Mouse (Mus musculus) left cerebral cortex, postnatal 4 days (tissue): Measurements from ENCODE around the gene Gm37240. TPM values are rescaled to one million over a fixed set of nuclear protein-coding genes. Genes with fewer than 3 reads are reported as not detected.

Source experiments
- DNase-seq: peaks from one replicate; pipeline ENCODE4 v3.0.0-alpha.2; 2022
- intact Hi-C: fragments of 180-260 bp; cut with DNase I; formaldehyde crosslinking; loops from one replicate; pipeline ENCODE4 v1.15.1; 2025
- total RNA-seq, 2 experiments: library from RNA; stranded (reverse); gene quantifications; 2 replicates each; pipeline ENCODE4 v1.2.3; 2021

Gene Gm37240
- total RNA-seq, 2 experiments from 2014 or later: 3.3 to 3.6 TPM

DNA sequence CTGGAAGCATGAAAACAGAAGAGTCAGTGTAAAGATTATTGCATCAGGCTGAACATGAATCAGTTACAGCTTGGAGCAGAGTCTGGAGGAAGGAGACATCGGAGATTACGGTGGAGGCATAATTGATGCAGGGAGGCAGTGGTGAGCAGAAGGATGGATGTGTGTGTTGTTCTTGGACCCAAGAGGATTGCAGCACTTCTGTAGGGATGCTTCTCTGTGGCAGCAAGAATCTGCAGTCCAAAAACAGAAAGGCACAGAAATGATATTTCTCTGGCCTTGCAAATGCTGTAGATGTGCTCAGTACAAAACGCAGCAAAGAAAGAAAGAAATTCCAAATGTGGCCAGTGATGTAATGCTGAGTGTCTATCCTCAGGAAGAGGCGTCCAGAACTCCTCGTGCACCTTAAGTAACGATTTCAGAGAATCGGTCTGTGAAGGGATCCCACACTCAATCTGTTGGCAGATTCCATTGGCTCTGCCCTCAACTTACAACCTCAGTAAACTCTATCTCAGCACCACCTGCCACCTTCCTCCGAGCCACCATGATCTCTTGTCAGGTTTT, 356.6 kb downstream of the Gm37240 start:
- intact Hi-C loops: no loop called here
- no peak for DNase-seq

GRCm38 (mm10) chr3:85521311-85521907, 365.9 kb downstream of the Gm37240 start:
- intact Hi-C loops: no loop called here
- DNase-seq: no peak

GRCm38 (mm10) chr3:85518668-85519067, 368.6 kb downstream of the Gm37240 start:
- DNase-seq: no peak
- intact Hi-C loops: no loop called here

GRCm38 (mm10) chr3:85518072-85518471, 369.2 kb downstream of the Gm37240 start:
- no peak for DNase-seq
- intact Hi-C loops: no loop called here

DNA sequence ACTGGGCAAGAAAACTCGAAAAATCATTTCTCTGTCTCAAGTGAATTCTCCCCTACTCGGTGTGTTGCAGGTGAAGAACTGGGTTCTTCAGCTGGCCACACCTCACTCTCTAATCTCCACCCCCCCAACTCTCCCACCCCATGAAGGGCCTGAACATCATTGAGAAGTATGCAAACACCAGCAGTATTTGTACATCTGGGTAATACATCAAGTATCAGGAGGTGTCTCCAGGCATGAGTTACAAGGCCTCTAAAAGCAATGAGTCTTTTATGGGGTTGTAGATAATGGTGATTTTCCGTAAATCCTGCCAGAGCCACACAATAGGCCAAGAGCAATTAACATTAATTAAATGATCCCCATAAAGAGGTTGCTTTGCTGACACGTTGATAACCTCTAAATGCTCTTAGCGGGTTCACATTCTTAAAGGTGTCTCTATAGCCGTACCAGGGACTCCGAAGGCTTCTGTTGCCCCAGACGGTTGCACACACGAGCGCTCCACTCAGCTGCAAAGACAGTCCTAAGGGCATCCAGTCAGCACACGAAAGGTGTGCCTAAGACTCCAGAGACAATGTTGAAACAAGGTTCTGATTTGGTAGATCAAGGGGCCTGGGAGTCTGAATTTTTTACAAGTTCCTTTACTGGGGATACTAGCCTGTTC, 370.4 kb downstream of the Gm37240 start:
- intact Hi-C loops: no loop called here
- no peak for DNase-seq

DNA sequence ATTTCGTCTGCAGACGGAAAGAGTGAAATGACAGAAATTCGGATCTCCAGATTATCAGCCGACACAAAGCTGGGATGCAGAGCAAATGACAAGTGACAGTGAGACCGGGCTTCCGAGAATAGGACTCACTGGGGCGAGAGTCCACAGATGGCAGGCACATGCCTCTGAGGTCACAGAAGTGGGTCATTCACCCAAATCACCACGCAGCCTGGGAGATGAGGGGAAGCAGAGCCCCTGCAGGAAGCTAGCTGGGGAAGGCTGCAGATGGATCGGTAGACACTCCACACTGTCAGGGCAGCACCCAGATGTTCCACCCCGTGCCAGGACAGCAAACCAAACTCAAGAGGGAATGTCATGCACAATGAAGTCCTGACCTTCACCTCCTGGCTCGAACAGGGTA, 372.6 kb downstream of the Gm37240 start:
- intact Hi-C loops: no loop called here
- DNase-seq: no peak

GRCm38 (mm10) chr3:85508717-85509279, 378.5 kb downstream of the Gm37240 start:
- no peak for DNase-seq
- intact Hi-C loops: no loop called here

DNA sequence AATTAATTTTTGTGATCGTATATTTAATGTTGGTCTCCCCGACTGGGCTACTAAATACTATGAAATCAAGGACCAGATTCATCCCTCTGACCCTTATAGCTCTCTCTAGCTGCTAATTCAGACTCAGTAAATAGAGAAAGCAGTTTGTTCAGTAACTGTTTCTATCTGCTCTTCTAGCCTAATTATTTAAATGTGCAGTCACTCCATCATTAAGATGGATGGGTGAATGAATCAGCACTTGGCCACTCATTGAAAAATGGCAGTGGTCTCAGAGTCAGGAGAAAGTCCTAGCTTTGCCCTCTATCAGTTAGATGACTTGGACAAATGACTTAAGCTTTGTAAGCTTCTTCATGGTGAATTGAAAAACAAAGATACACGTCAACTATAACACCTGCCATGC, 387.2 kb downstream of the Gm37240 start:
- intact Hi-C loops: no loop called here
- DNase-seq: no peak

- intact Hi-C loops: no loop called here
Observed at GRCm38 (mm10) chr3:85496146-85496545, 391.2 kb downstream of the Gm37240 start.

DNA sequence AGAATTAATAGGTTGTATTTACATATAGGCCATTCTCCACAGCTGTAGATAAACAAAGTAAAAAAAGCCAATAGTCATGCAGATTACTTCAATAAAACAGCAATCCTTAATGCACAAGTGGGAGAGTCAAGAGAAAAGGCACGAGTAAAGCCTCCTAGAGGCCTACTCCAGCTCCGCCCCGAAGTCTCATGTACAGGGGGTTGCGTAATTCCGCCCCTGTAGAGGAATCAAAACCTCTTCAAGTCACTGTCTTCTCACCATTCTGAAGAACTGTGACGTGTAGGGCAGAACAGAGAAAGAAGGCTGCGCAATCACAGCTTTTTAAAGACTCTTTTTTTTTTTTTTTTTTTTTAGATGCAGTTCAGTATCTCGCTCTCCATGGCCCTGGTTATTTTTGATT, 393.5 kb downstream of the Gm37240 start:
- intact Hi-C loops: no loop called here
- no peak for DNase-seq

More at GRCm38 (mm10) chr3:85496146-85496545, 391.2 kb downstream of the Gm37240 start:
- DNase-seq: no peak

GRCm38 (mm10) chr3:85490204-85490603, 397.1 kb downstream of the Gm37240 start:
- DNase-seq: no peak
- intact Hi-C loops: no loop called here

DNA sequence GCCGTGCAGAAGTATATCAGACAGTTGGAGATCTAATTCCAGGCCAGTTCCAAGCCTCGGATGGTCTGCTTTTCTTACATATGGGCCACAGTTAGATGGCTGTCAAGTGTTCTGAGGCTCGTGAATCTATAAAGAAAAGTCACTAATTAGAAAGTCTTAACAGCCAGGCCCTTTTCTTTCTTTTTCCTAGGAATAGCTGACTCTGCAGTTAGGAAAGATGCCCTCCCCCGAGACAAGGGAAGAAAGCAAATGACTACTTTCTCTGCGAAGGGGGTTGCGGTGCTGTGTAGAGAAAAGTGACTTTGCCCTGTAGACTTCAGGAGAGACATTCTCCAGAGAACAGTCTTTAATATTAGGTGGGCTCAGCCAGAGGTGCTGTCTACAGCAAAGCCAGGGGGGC, 399.9 kb downstream of the Gm37240 start:
- DNase-seq: no peak
- intact Hi-C loops: no loop called here

DNA sequence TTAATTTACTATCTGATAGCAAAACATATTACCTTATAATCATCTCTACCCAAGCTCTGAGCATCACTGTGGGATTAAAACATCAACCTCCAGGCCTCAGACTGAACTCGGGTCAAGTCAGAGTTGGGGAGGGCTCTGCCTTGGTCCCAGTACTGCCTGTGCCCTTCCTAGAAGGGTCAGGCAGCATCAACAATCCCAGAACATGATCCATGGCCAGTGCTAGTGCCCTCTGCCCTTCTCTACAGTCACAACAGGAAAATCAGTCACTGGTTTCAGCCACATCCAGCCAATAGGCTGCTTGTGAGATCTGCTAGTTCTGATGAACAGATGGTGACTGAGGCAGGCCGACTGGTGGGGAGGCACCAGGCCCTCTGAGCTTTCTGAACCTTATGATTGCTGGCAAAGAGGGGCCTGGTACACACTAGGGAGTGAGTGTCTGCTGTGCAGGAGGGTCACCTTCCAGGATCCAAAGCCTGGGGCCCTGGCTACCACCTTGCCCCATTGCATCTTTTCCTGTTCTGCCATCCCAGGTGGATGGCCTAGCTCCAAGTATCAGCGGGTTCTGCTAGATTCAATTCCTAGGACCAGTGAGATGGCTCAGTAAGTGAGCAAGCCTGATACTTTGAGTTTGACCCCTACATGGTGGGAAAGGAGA, 401.7 kb downstream of the Gm37240 start:
- intact Hi-C loops: no loop called here
- peak; percentile 67 for DNase-seq

DNA sequence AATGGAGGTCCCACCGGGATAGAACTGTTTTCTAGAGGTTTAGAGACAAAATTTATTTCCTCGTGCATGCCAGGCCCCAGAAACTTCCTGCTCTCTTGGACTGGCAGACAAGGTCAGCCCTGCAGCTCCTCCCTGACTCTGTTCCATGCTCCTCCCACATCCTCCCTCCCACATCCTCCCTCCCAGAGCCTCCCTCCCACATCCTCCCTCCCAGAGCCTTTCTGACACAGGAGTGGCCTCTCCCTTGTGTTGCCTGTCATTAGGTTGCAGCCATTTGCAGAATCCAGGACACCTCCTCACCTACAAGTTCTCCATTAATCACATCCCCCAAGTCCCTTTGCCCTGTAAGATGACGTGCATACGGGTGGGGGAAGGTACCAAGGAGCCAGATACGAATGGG, 404.7 kb downstream of the Gm37240 start:
- peak; percentile 35 for DNase-seq

DNA sequence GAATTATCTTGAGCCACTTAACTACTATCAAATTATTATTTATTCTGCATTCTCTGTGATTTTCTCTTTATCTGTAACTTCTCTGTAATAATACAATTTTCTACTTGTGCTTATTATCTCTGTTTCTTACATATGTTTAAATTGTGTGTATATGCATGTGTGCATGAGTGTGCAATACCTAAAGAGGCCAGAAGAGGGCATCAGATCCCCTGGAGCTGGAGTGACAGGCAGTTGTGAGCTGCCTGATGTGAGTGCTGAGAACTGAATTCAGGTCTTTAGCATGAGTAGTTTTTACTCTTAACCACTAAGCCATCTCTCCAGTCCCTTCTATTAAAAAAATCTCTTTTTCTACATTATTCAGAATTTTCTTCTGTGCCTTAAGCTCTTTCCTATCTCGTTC, 406.7 kb downstream of the Gm37240 start:
- intact Hi-C loops: no loop called here

More for the DNA sequence above, 404.7 kb downstream of the Gm37240 start:
- intact Hi-C loops: no loop called here

GRCm38 (mm10) chr3:85478731-85479130, 408.6 kb downstream of the Gm37240 start:
- intact Hi-C loops: no loop called here
- no peak for DNase-seq

More for the DNA sequence above, 406.7 kb downstream of the Gm37240 start:
- DNase-seq: no peak

DNA sequence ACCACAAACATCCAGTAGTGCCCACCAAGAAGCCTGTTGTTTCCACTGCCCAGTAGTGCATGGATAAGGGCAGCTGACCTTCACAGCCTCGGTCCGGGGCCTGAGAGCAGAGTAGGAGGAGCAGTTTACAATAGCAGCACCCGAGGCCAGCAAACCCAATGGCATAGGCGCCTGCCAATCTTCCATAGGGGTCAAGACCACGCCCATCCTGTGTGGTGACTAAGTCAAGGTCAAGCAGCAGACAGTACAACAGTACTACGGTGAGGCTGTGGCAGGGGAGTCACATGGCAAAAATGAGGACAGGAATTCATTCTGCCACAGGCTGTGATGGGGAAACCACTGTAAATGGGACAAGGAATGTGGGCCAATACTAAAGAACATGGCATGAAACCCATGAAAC, 417.6 kb downstream of the Gm37240 start:
- no peak for DNase-seq
- intact Hi-C loops: no loop called here

DNA sequence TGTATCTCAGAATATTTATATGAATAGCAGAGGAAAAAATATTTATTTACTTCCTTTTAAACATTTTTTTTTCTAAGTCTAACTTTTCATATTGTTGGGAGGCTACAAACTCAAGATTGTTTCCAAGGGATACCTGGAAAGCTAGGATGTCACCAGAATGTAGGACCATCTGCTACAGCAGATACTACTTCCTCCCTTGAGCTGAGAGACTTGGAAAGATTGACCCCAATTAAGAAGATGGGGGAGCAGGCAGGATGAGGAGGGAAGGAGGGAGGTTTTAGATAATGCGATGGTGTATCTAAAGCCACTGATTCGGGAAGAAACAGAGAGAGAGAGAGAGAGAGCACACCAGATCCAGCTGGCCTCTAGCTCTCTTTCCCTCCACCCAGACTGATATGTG, 418.3 kb downstream of the Gm37240 start:
- DNase-seq: no peak
- intact Hi-C loops: no loop called here

GRCm38 (mm10) chr3:85465283-85466025, 421.9 kb downstream of the Gm37240 start:
- DNase-seq: no peak
- intact Hi-C loops: no loop called here

DNA sequence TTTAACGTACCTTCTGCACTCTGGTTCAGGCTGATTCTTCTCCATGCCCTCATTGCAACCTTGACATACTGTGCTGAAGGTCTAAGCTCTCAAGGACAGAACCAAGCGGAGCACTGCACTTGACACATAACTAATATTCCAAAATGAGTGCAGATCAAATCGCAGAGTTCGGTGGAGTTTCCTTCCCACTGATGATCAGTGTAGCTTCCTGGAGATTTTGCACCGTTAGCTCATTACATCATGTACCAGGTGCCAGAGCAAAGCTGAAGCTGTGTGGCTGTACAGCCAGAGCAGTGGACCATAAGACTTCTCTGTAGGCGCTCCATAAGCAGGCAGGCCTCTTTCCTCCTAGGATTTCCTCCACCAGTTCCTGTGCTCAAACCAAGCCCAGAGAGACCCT, 427.3 kb downstream of the Gm37240 start:
- DNase-seq: no peak
- intact Hi-C loops: no loop called here

- no peak for DNase-seq
Observed at GRCm38 (mm10) chr3:85456983-85457382, 430.3 kb downstream of the Gm37240 start.

More at GRCm38 (mm10) chr3:85456983-85457382, 430.3 kb downstream of the Gm37240 start:
- intact Hi-C loops: no loop called here
